Mouse (Mus musculus): ENCODE results near the gene Kdm6a. TPM values are rescaled to one million over a fixed set of nuclear protein-coding genes. Genes with fewer than 3 reads are reported as not detected.

The Kdm6a gene
- polyA plus RNA-seq, 1 experiment from 2014 or later = 24.1 TPM

DNA sequence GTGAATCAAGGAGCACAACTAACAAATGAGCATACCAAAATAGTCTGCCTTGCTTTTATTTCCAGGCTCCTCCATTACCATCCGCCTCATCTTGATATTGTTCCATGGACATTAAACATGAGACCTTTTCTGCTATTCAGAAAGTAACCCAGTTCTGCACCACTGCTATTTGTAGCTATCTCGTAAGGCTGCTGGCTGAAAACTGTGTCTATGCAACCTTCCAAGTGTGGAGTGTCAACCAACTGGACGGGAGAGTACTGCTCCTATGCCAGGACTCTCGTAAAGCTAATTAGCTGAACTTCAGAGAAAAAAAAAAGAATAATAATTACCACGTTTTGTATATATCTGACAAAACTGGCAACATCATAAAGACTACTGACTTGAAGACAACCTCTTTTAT is 116.2 kb downstream of the Kdm6a start:
- H3K4me1 ChIP-seq (replicated peaks; ENCODE audit: control insufficient read depth, insufficient read depth, low read length) = no peaks in the 10 kb centered on the region
- WGBS = 57% methylated on average over 5 of the region's 5 CpGs
- no peaks in the 10 kb centered on the region for H3K27me3 ChIP-seq (replicated peaks; ENCODE audit: control insufficient read depth, insufficient read depth, low read length)
- H3K4me2 ChIP-seq (ENCODE audit: low read length) = no peak overlapping the region
- no peak for ATAC-seq
- H3K9me3 ChIP-seq (ENCODE audit: control insufficient read depth, low read length) = no peaks in the 10 kb centered on the region
- H3K36me3 ChIP-seq (ENCODE audit: control insufficient read depth, insufficient read depth) = no peaks in the 10 kb centered on the region
- H3K27ac ChIP-seq (ENCODE audit: low read length) = no peak overlapping the region
- no peak overlapping the region for H3K9ac ChIP-seq (replicated peaks; ENCODE audit: low read depth, low read length)
- H3K4me3 ChIP-seq (replicated peaks; ENCODE audit: low read length) = no peak overlapping the region

DNA sequence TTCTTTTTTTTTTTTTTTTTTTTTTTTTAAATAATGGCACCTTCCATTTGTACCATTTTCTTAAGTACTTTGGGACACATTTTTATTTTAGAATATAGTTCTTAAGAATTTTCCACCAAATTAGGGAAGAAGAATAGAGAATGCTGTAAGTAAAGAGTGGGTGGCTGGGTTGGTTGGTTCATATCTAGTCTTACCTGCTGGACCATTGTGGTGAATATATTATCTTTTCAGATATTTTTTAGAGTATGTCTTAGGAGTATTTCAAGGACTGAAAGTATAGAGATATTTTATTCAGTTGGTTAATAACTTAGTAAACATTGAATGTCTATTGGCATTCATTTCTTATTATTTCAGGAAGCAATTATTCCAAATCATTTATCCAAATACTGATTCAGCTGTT is 117.8 kb downstream of the Kdm6a start:
- Histone ChIP-seq H3K9ac (replicated peaks; ENCODE audit: low read depth, low read length) (no peak overlapping the region), H3K27ac (ENCODE audit: low read length) (no peak overlapping the region), H3K4me2 (ENCODE audit: low read length) (no peak overlapping the region), H3K36me3 (ENCODE audit: control insufficient read depth, insufficient read depth) (no peaks in the 10 kb centered on the region), H3K27me3 (replicated peaks; ENCODE audit: control insufficient read depth, insufficient read depth, low read length) (no peaks in the 10 kb centered on the region), H3K4me1 (replicated peaks; ENCODE audit: control insufficient read depth, insufficient read depth, low read length) (no peaks in the 10 kb centered on the region), H3K4me3 (replicated peaks; ENCODE audit: low read length) (no peak overlapping the region), H3K9me3 (ENCODE audit: control insufficient read depth, low read length) (no peaks in the 10 kb centered on the region)
- ATAC-seq = no peak

Other genes starting within 250 kb of the Kdm6a start
- not detected in 2 replicates for gene Dusp21, start 16.7 kb upstream of the Kdm6a start, polyA plus RNA-seq (2015; fragmentation: Nextera tagmentation; extraction: Ambion mirVana)

Data from forebrain, embryonic 16.5 days (tissue).